Mouse (Mus musculus): ENCODE results near the gene Sirpb1c.
"Not testable (repeated sequence)": the region's sequence is repeated elsewhere in the genome, so short reads cannot be mapped to it uniquely, and the experiment has no call there.

Gene Sirpb1c

GRCm38 (mm10) chr3:15848280-15848679 lies at the start of gene Sirpb1c:
Gene Sirpb1c, minus strand, starts transcription at chr3:15848528.
- not testable (repeated sequence) for DNase-seq (ENCODE audit: low spot score)

- no peak for DNase-seq (ENCODE audit: low spot score)
Observed at GRCm38 (mm10) chr3:15886380-15886779, 38.1 kb upstream of the Sirpb1c start.

- DNase-seq (ENCODE audit: low spot score) = not testable (repeated sequence)
Observed at GRCm38 (mm10) chr3:15855773-15856172, 7.4 kb upstream of the Sirpb1c start.

- no peak for DNase-seq (ENCODE audit: low spot score)
Observed at GRCm38 (mm10) chr3:15849922-15850321, 1.6 kb upstream of the Sirpb1c start.

- DNase-seq (ENCODE audit: low spot score) = no peak
Observed at GRCm38 (mm10) chr3:15847332-15848047, 838 bp downstream of the Sirpb1c start.

GRCm38 (mm10) chr3:15773642-15774041 lies 74.7 kb downstream of the Sirpb1c start:
- DNase-seq (ENCODE audit: low spot score) = not testable (repeated sequence)
